Mouse (Mus musculus) naive thymus-derived CD4-positive, alpha-beta T cell, adult 5 months (primary cell): ENCODE results near the gene Flrt2. TPM values are rescaled to one million over a fixed set of nuclear protein-coding genes. Genes with fewer than 3 reads are reported as not detected.

Source experiments
- polyA plus RNA-seq: library from polyadenylated mRNA; unstranded; fragments of 100-300 nt; shearing (Covaris generic); gene quantifications from one replicate; pipeline ENCODE4 v1.2.1, GENCODE M21; 2017

Gene Flrt2
- not detected for polyA plus RNA-seq

GRCm38 (mm10) chr12:95691961-95692767 is at the start of gene Flrt2:
TSS of gene Flrt2 (plus strand) at chr12:95692226.

